Mouse (Mus musculus) mature B cell (primary cell): ENCODE measurements around the gene Orc2.

Experiments
- in situ Hi-C: fragments of 300-500 bp; cut with MboI; formaldehyde crosslinking; loops from 2 replicates; pipeline ENCODE4 v1.14.3; 2019

The Orc2 gene

DNA sequence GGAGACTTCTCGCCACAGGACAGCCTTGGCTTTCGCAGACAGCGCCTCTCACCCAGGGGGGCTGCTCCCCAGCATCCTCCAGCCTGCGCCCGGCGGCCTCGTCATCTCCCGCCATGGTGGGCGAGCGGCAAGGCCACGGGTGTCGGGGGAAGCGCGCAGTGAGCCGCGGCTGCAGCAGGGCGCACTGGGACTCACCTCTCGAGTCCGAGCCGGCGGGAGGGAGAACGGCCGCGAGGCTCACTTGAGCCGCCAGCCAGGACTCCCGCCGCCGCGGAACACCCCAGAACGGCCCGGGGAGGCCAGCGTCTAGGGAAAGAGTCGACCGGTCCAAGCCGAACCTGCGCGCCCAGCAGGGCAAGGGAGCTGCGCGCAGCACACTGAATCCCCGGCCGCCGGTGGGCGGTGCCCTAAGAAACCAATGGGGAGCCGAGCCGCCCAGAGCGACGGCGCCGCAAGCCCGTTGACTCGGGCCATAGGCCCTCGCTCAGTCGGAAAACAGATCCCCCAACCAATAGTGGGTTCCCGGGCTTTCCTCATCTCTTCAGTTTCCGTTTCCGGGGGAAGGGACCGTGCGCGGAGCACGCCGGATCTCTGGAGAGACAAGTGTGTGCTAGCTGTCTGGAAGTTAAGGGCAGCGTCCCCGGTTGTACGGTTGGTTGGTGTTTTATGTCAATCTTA lies at the start of gene Orc2:
Gene Orc2, minus strand, starts transcription at position 533 of the 678 bp plus-strand sequence.
- in situ Hi-C loops, result no loop called here

- in situ Hi-C loops, result no loop called here
Observed at GRCm38 (mm10) chr1:58541386-58541785, 36.5 kb upstream of the Orc2 start.

- in situ Hi-C loops, result no loop called here
Observed at GRCm38 (mm10) chr1:58507249-58507648, 2.3 kb upstream of the Orc2 start.

DNA sequence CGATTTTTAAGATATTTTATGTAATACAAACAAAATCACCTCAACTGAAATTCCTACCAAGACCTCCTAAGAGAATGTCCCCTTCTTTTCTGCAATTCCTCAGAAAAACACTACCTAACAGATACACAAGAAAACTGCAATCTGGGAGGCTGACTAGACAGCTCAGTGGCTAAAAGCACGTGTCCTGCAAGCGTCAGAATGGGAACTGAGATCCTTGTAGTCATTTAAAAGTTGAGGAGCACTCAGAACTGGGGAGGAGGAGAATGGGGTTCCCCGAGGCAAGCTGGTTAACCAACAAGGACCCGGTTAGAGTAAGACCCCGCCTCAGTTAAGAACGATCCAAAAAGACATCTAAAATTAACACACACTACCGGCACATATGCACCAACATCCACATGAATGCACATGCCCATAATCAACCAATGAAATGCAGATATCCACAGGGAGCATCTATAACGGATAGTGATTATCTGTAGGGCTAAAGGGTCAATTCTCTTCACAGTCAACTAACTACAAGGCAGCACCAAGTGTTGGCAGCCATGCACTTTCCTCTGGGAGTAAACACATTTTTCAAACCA lies 1.0 kb downstream of the Orc2 start:
- in situ Hi-C loops, result no loop called here

GRCm38 (mm10) chr1:58503134-58503533 lies 1.8 kb downstream of the Orc2 start:
- in situ Hi-C loops, result no loop called here

DNA sequence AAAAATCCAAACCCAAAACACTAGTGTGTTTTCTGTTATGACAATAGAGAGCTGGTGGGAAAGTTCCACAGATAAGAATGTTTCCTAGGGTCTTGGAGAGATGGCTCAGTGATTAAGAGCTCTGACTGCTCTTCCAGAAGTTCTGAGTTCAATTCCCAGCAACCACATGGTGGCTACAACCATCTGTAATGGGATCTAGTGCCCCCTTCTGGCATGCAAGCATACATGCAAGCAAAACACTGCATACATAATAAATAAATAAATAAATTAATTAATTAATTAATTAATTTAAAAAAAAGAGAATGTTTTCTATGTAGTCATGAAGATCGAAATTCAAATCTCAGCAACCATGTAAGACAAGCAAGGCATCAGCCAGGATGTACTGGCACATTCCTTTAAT lies 6.2 kb downstream of the Orc2 start:
- in situ Hi-C loops, result no loop called here

DNA sequence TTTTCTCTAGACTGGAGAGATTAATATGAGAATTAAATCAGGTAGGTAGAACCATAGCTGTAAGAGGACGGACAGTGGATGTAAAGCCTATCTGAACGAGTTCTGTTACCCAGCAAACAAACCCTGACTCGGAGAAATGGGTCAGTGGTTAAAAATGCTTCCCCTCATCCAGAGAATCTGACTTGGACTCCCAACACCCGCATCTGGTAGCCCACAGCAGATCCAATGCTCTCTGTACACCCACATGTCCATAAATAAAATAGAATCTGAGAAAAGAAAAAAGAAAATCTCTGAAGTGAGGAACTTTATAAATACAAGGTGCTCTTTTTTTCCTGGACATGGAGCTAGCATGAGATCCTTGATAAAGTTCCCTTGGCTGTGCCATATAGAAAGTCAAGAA lies 7.2 kb downstream of the Orc2 start:
- in situ Hi-C loops, result no loop called here

- in situ Hi-C loops, result no loop called here
Observed at GRCm38 (mm10) chr1:58495603-58496002, 9.3 kb downstream of the Orc2 start.

DNA sequence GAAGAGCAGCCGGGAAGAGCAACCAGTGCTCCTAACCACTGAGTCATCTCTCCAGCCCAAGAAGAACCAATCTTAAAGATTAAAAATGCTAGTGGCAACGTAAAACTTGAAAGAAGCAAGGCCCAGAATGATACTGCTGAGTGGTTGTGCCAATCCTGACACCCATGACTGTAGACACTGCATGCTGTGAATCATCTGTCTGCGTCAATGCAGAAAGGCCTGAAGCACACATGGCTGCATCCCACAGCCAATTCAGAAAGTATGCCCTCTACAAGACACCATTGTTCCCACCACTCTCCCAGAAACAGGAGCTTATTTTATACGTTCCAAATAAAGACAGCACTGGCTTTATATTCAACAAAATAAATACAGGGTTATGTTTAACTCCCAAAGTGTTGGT lies 22.3 kb downstream of the Orc2 start:
- in situ Hi-C loops, result no loop called here

DNA sequence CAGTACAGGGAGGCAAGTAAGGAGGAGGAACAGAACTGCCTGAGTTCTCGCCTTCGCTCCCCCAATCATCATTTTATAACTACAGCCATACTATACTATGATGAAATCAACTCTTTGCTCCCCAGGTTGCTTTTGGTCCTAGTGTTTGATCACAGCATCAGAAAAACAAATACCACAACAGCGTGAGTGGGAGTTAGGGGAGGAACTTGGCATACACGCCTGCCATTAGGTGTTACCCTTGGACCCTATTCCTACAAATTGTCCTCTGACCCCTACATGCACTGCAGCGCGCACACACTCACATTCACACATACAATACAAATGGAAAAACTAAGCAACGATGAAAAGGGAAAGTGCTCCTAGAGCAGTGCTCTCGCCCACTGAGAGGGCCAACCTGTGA lies 29.2 kb downstream of the Orc2 start:
- in situ Hi-C loops, result no loop called here

DNA sequence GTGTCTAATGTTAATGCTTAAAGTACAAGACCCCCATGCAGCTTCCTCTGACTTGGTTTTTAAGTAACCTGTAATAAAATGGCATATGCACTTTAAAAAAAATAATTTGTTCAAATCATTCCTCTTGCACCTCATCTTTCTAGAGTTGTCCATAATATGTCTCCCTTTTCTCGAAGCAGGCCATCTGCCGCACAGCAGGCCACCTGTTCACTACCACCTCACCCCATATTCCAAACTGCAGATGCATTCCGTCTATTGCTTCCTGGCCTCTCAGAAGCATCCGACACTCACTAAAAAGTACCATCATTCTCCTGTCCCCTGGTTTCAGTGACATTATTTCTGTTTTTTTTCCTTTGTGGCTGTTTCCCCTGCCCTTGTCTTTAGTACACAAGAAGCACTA lies 39.3 kb downstream of the Orc2 start:
- in situ Hi-C loops, result no loop called here

GRCm38 (mm10) chr1:58465042-58465441 lies 39.9 kb downstream of the Orc2 start:
- in situ Hi-C loops, result no loop called here

- in situ Hi-C loops, result no loop called here
Observed at GRCm38 (mm10) chr1:58463935-58464334, 41.0 kb downstream of the Orc2 start.

- in situ Hi-C loops, result no loop called here
Observed at GRCm38 (mm10) chr1:58460566-58460965, 44.3 kb downstream of the Orc2 start.

DNA sequence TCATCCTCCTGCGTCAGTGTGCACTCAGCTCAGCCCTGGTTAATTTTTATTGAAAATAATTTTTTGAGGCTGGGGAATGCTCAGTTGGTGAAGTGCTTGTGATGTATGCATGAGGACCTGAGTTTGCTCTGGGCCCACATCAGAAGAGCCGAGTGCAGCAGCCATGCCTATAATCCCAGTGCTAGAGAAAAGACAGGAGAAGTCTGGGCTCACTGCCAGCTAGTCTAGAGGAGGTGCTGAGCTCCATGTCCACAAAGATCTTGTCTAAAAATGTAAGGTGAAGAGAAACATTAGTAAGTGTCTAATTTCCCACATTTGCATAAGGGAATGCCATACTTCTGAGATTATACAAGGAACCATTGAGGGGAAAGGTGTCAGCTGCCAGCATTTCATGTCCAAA lies 46.0 kb downstream of the Orc2 start:
- in situ Hi-C loops, result no loop called here

DNA sequence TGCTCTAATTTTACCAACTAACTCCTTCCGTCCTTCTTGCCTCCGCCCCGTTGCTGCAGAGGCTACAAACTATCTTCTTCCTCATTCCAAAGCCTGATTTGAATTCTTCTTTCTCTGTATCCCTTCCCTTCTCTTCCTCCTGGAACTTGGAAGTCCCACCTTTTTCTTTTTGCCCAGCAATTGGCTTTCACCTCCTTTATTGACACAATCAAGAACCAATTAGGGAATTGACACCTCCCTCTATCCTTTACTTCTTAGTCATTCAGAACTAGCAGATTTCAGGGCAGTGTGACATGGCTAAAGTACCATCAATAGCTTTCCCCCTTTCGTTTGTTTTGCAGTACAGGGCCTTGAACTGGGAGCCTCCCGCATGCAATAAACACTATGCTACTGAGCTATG lies 46.7 kb downstream of the Orc2 start:
- in situ Hi-C loops, result no loop called here

DNA sequence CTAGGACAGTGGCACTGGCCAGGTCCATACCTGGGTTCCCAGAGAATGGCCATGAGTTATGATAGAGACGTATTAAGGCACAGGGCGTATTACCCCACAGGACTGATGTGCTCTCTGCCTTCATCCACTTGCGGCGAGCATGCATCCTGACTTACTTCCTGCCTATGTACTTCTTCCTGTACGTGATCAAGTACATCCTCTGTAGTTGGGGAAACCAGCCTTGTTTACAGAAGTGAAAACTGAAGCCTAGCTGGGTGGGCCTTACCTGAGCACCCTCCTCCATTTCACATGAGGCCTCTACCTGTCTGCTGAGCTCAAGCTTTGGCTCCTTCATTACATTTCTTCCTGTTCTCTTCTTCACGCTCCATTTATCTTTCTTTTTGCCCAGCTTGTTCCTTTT lies 50.6 kb downstream of the Orc2 start:
- in situ Hi-C loops, result no loop called here

GRCm38 (mm10) chr1:58448396-58448795 lies 56.5 kb downstream of the Orc2 start:
- in situ Hi-C loops, result no loop called here

GRCm38 (mm10) chr1:58447766-58448165 lies 57.1 kb downstream of the Orc2 start:
- in situ Hi-C loops, result no loop called here

DNA sequence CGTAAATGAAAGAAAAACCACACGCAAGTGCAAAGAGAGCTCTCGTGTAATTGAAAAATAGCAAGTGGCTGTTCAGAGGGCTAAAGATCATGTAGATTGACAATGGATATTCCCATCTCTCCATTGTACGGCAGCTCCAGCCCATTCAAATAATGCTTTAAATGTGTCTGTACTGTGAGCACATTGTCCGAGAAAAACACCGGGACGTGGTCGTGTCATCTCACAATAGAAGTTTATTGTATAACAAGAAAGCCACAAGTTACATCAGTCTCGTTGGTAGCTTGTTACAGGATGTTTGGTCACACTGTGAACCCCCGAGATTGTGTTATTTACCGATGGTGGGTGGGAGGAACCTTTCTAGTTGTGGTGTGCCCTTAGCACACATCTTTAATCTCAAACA lies 59.0 kb downstream of the Orc2 start:
- in situ Hi-C loops, result no loop called here

DNA sequence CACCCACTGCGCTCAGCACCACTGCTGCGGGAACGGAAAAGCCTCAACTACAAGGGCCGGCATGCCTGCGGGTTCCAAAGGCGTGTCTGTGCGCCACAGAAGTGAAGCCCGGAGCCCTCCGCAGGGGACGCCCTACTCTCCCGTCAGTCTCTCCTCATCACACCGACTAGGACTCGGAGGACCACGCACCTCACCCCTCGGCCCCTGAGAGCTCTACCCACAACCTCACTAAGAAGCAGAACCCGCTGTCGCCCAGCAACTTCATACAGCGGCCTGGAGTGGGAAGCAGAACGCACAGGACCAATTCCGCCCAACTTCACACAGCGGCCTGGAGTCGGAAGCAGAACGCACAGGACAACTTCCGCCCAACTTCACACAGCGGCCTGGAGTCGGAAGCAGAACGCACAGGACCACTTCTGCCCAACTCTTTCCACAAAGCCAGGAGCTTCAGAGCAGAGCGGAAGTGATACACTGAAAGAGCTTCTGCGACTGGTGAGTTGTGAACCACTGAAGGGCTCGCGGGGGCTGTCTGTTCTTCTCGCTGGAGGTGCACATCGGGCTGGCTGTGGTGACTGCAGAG lies 59.7 kb downstream of the Orc2 start, which contains the start of the genes Nif3l1 and Ppil3:
Gene Nif3l1, plus strand, starts transcription at position 9 of the 580 bp plus-strand sequence.
Gene Ppil3, minus strand, starts transcription at position 344 of the 580 bp plus-strand sequence.
- in situ Hi-C loops, result no loop called here

DNA sequence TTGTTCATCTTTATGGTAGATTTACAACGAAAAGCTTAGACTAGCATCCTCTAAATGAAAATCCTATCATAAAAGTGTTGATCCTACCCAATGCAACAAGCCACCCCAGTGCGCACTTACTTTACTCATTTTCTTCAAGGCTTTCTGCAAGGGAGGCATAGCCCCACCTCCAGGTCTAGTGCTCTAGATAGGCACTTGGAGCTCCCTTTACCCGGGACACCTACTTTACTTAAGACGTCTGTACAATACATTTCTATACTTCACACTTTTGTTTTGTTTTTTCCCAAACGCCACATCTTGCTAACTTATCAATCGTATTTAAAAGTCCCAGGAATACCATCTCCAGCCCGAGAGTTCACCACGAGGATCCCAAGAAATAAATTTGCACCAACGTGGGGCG lies 60.2 kb downstream of the Orc2 start:
- in situ Hi-C loops, result no loop called here

GRCm38 (mm10) chr1:58424551-58424950 lies 80.4 kb downstream of the Orc2 start:
- in situ Hi-C loops, result no loop called here
